In the genomic region with DNA sequence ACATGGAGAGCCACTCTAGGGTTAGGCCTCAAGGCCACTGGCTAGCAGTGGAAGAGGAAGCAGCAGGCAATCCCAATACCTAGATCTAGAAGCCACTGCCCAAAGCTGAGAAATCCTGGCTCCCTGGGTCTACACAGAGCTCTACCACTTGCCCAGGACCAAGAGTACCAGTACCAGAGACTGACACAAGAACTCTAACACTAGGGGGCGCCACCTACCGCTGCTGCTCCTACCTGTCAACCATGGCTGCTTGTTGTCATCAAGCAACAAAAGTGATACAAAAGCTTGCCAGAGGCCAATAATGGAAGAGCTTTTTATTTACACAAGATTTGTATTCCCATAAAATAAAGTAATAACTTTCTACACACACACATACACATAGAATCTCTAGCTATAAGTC, we compare ENCODE assay signal across 8 mouse cellular contexts. TPM values are rescaled to one million over a fixed set of nuclear protein-coding genes. Genes with fewer than 3 reads are reported as not detected.
DNase-seq lines count a peak whose midpoint lies in the region.

No protein-coding gene starts in this region.

- intact Hi-C loops in heart, postnatal 25 days (cut with DNase I): loop anchor here (1.0 kb wide), 1 partner anchor 164 kb away; no protein-coding TSS in a partner anchor
- intact Hi-C loops in gastrocnemius, postnatal 36 days (cut with DNase I): loop anchor here (1.0 kb wide), 1 partner anchor 164 kb away; no protein-coding TSS in a partner anchor

- peak; percentile 85 for DNase-seq in heart, adult 11 months
- no peak for DNase-seq in heart, postnatal 25 days (ENCODE audit: low spot score)
- DNase-seq in NIH3T3 (ENCODE audit: low read depth): peak; percentile 63
- DNase-seq in cerebellum, postnatal 10 days: peak; percentile 89 to 93
- peak; percentile 20 to 41 for DNase-seq in gastrocnemius, postnatal 36 days
- DNase-seq in layer of hippocampus, postnatal 36 days: peak; percentile 41 to 54
- peak; percentile 76 for DNase-seq in mesoderm, embryonic 11.5 days (ENCODE audit: low read depth, low spot score)
- DNase-seq in testis, postnatal 14 days (ENCODE audit: low spot score): peak; percentile 53

RNA-seq across cellular contexts. Expression of a gene that starts 33.8 kb away (rescaled TPM):
- 1 to 10 TPM; 3.1 to 5.5 TPM for total RNA-seq in heart, postnatal 25 days (2021)
- total RNA-seq in gastrocnemius, postnatal 36 days (2021): not detected
- total RNA-seq in layer of hippocampus, postnatal 36 days (2021): not detected
